Mouse (Mus musculus) adrenal gland, adult 8-10 months (tissue): ENCODE results near the gene DXBay18. TPM values are rescaled to one million over a fixed set of nuclear protein-coding genes. Genes with fewer than 3 reads are reported as not detected.
"Not testable (repeated sequence)": the region's sequence is repeated elsewhere in the genome, so short reads cannot be mapped to it uniquely, and the experiment has no call there.

Experiments
- DNase-seq: peaks from one replicate; pipeline ENCODE4 v3.0.0; 2022
- total RNA-seq, 4 experiments: library from RNA; stranded (reverse); gene quantifications; 2 replicates each; pipeline ENCODE4 v1.2.4; 2022

The DXBay18 gene
- under 1 TPM in 1 of 4 experiments, not detected in 3; 0.13 TPM for total RNA-seq

GRCm38 (mm10) chrX:73149350-73149749, at the start of gene DXBay18:
Gene DXBay18, minus strand, starts transcription at chrX:73149450.
- DNase-seq: not testable (repeated sequence)

GRCm38 (mm10) chrX:73191934-73192333, 42.7 kb upstream of the DXBay18 start, which contains the start of gene Xlr3b:
Gene Xlr3b, plus strand, starts transcription at chrX:73192207.
- peak; percentile 11 for DNase-seq

- DNase-seq: not testable (repeated sequence)
These were observed 27.6 kb upstream of the DXBay18 start, which contains the start of gene Spin2d for GRCm38 (mm10) chrX:73176889-73177288. Gene Spin2d, minus strand, starts transcription at chrX:73176989.

- DNase-seq: not testable (repeated sequence)
These were observed 754 bp downstream of the DXBay18 start, which contains the start of gene Xlr5b for GRCm38 (mm10) chrX:73148496-73148895. Gene Xlr5b, plus strand, starts transcription at chrX:73148796.

GRCm38 (mm10) chrX:73143218-73143618, 6.0 kb downstream of the DXBay18 start:
- not testable (repeated sequence) for DNase-seq

- DNase-seq: not testable (repeated sequence)
These were observed 26.1 kb downstream of the DXBay18 start for GRCm38 (mm10) chrX:73122859-73123829.

- DNase-seq: not testable (repeated sequence)
These were observed 32.5 kb downstream of the DXBay18 start, which contains the start of gene Gm14685 for GRCm38 (mm10) chrX:73116747-73117146. Gene Gm14685, plus strand, starts transcription at chrX:73117047.

- DNase-seq: not testable (repeated sequence)
These were observed 52.2 kb downstream of the DXBay18 start, which contains the start of gene Xlr3a for GRCm38 (mm10) chrX:73096941-73097508. Gene Xlr3a, minus strand, starts transcription at chrX:73097095.

Other genes starting within 250 kb of the DXBay18 start
- gene Cetn2, start 231.0 kb downstream of the DXBay18 start, total RNA-seq: 10 to 100 TPM; 46.3 to 58.9 (median 52.7) TPM
- gene Nsdhl, start 230.9 kb downstream of the DXBay18 start, total RNA-seq: 10 to 100 TPM; 28.4 to 40.3 (median 31.8) TPM
- gene Zfp185, start 162.1 kb downstream of the DXBay18 start, total RNA-seq: 1 to 10 TPM; 1.6 to 3.2 (median 2.2) TPM
- under 1 TPM; 0.18 to 0.51 (median 0.42) TPM for gene Pnma5, start 112.3 kb downstream of the DXBay18 start, total RNA-seq
- under 1 TPM; 0.20 to 1.00 (median 0.65) TPM for gene Pnma3, start 84.7 kb downstream of the DXBay18 start, total RNA-seq
- gene Xlr4a, start 67.0 kb downstream of the DXBay18 start, total RNA-seq: 1 to 10 TPM in 3 of 4 experiments, under 1 TPM in 1; 0.20 to 9.6 (median 1.4) TPM
- gene Xlr3a, start 52.4 kb downstream of the DXBay18 start, total RNA-seq: 1 to 10 TPM in 3 of 4 experiments, under 1 TPM in 1; 0.31 to 5.1 (median 3.3) TPM
- not detected for gene Gm14685, start 32.4 kb downstream of the DXBay18 start, total RNA-seq
- gene Xlr5b, start 654 bp downstream of the DXBay18 start, total RNA-seq: not detected
- not detected for gene Spin2d, start 27.5 kb upstream of the DXBay18 start, total RNA-seq
- gene Xlr3b, start 42.8 kb upstream of the DXBay18 start, total RNA-seq: 10 to 100 TPM in 2 of 4 experiments, 1 to 10 TPM in 2; 2.5 to 34.0 (median 13.8) TPM
- 1 to 10 TPM in 2 of 4 experiments, not detected in 2; 1.9 to 2.6 TPM for gene Xlr4b, start 64.9 kb upstream of the DXBay18 start, total RNA-seq
- 10 to 100 TPM in 3 of 4 experiments, 1 to 10 TPM in 1; 9.7 to 11.8 (median 11.6) TPM for gene F8a, start 78.8 kb upstream of the DXBay18 start, total RNA-seq
- 1 to 10 TPM in 2 of 4 experiments, not detected in 2; 1.4 to 5.8 TPM for gene Xlr4c, start 93.7 kb upstream of the DXBay18 start, total RNA-seq
- gene Xlr3c, start 115.9 kb upstream of the DXBay18 start, total RNA-seq: not detected
- gene Xlr5a, start 143.5 kb upstream of the DXBay18 start, total RNA-seq: not detected
- not detected for gene Xlr5c, start 143.5 kb upstream of the DXBay18 start, total RNA-seq
- gene Gm45015, start 187.4 kb upstream of the DXBay18 start, total RNA-seq: not detected
- gene Zfp275, start 193.2 kb upstream of the DXBay18 start, total RNA-seq: 10 to 100 TPM; 21.8 to 25.4 (median 22.7) TPM
- not detected for gene Gm18336, start 249.3 kb upstream of the DXBay18 start, total RNA-seq